Mouse (Mus musculus) stomach, embryonic 15.5 days (tissue): ENCODE data around the gene Gm12117. TPM values are rescaled to one million over a fixed set of nuclear protein-coding genes. Genes with fewer than 3 reads are reported as not detected.

Experiments used
- ATAC-seq: fragments of 200-750 bp; cut with Nextera tagmentation; 2 replicates; pipeline ENCODE4 v1.8.0; 2017; ENCODE audit warnings: low read depth, moderate number of reproducible peaks, moderate TSS enrichment; ENCODE audit not compliant: insufficient read depth, low FRiP score
- H3K27ac ChIP-seq: fragments of 300-500 bp; sonication (generic); 2 replicates; pipeline ENCODE4 v1.5.1; 2015; ENCODE audit warnings: mild to moderate bottlenecking, inconsistent platforms
- H3K27me3 ChIP-seq: fragments of 300-500 bp; sonication (generic); replicated peaks from 2 replicates; pipeline ENCODE4 v1.6.1; 2015; ENCODE audit warnings: inconsistent platforms
- H3K36me3 ChIP-seq: fragments of 300-500 bp; sonication (generic); 2 replicates; pipeline ENCODE4 v1.6.1; 2015; ENCODE audit warnings: inconsistent platforms
- H3K4me1 ChIP-seq: fragments of 300-500 bp; sonication (generic); 2 replicates; pipeline ENCODE4 v1.6.1; 2015; ENCODE audit warnings: inconsistent platforms
- H3K4me2 ChIP-seq: fragments of 300-500 bp; sonication (generic); 2 replicates; pipeline ENCODE4 v1.6.1; 2015; ENCODE audit warnings: mild to moderate bottlenecking, inconsistent platforms
- H3K4me3 ChIP-seq: fragments of 300-500 bp; sonication (generic); replicated peaks from 2 replicates; pipeline ENCODE4 v1.5.1; 2015; ENCODE audit warnings: inconsistent platforms
- H3K9ac ChIP-seq: fragments of 300-500 bp; sonication (generic); 2 replicates; pipeline ENCODE4 v1.6.1; 2015; ENCODE audit warnings: inconsistent platforms
- H3K9me3 ChIP-seq: fragments of 300-500 bp; sonication (generic); 2 replicates; pipeline ENCODE4 v1.6.1; 2016; ENCODE audit warnings: inconsistent platforms
- WGBS: fragments of 180-500 bp; shearing (Covaris S2); methylation state at CpG from one replicate; pipeline ENCODE4 v1.1.7; 2015; 5-methylcytosine and 5-hydroxymethylcytosine counted together
- polyA plus RNA-seq: library from polyadenylated mRNA; unstranded; fragments of >200 nt; fragmentation: Nextera tagmentation; extraction: Ambion mirVana; gene quantifications from 2 replicates; pipeline ENCODE4 v1.2.1, GENCODE M21; 2015

Gm12117 gene
- polyA plus RNA-seq, 1 experiment from 2014 or later = not detected

DNA sequence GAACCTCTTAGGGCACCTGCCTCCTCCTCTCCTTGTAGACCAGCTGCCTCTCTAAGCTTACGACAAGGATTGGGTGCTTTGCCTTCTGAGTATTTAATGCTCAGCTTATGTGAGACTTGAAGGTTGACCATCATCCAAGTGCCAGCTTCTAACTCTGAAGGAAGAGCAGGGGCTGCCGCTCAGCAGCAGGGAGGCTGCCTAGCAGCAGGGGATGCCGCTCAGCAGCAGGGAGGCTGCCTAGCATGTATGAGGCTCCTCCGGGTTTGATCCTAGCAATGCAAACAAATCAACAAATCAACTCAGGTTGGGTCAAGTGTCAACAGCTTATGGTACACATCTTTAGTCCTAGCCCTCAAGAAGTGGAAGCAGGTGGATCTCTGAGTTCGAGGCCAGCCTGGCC, 44.5 kb downstream of the Gm12117 start:
- Histone ChIP-seq H3K27me3 (no peaks in the 10 kb centered on the region), H3K9me3 (no peaks in the 10 kb centered on the region), H3K4me2 (no peak overlapping the region), H3K4me1 (no peaks in the 10 kb centered on the region), H3K27ac (no peak overlapping the region), H3K36me3 (no peaks in the 10 kb centered on the region), H3K4me3 (no peak overlapping the region), H3K9ac (no peak overlapping the region)
- no peak for ATAC-seq
- 74% methylated on average over 5 of the region's 5 CpGs for WGBS

DNA sequence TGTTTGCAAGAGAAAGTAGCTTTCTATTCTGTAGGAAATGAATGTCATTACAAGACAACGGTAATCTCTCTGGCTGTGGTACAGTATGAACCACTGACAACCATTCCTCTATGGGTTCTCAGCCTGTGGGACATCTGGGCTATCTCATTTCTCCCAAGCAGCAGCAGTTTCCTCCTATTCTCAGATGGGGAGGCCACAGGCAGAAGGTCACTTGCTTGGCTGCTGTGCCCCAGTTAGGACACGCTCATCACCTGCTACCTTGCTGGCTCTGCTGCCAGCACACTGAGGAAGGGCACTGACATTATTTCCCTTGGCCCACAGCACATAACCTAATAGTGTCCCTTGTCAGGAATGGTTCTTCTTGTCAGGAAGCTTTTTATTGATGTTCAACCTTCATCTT, 48.4 kb downstream of the Gm12117 start:
- Histone ChIP-seq H3K27ac (no peak overlapping the region), H3K27me3 (no peaks in the 10 kb centered on the region), H3K4me1 (no peaks in the 10 kb centered on the region), H3K4me2 (no peak overlapping the region), H3K9ac (no peak overlapping the region), H3K36me3 (no peaks in the 10 kb centered on the region), H3K4me3 (no peak overlapping the region), H3K9me3 (no peaks in the 10 kb centered on the region)
- WGBS = 80% methylated on average over 2 of the region's 2 CpGs
- ATAC-seq = no peak

DNA sequence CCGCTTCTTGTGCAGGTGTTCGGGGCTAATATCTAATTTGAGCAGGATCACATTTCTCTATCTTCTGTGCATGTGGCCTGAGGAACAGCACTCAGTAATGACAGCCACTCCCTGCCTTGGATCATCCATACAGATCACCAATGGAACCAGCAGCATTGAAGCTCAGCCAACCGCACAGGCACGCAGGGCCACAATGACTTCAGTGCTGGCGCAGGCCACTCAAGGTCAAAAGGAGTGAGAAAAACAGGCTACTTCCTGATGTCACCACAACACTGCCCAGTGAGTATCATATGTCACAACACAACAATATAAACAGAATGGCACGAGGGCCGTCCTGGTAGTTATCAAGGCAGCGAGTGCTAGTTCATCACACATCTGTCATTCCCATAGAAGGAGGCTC, 50.0 kb downstream of the Gm12117 start:
- Histone ChIP-seq H3K27me3 (no peaks in the 10 kb centered on the region), H3K36me3 (no peaks in the 10 kb centered on the region), H3K4me2 (no peak overlapping the region), H3K9ac (no peak overlapping the region), H3K4me3 (no peak overlapping the region), H3K9me3 (no peaks in the 10 kb centered on the region), H3K4me1 (no peaks in the 10 kb centered on the region), H3K27ac (no peak overlapping the region)
- 78% methylated on average over 8 of the region's 8 CpGs for WGBS
- no peak for ATAC-seq

Other genes with a start within 250 kb of the Gm12117 start
- 3.7 and 4.1 TPM in 2 replicates for gene Fgf18, start 129.3 kb downstream of the Gm12117 start, polyA plus RNA-seq
- gene Npm1, start 113.5 kb downstream of the Gm12117 start, polyA plus RNA-seq = 849 and 936 TPM in 2 replicates
- 0.08 TPM in 1 of 2 replicates, not detected in the other for gene Tlx3, start 73.1 kb downstream of the Gm12117 start, polyA plus RNA-seq
- 3.9 TPM in 2 replicates for gene Ranbp17, start 237.0 kb upstream of the Gm12117 start, polyA plus RNA-seq